Mouse (Mus musculus): ENCODE measurements around the gene H2-Eb2. TPM values are rescaled to one million over a fixed set of nuclear protein-coding genes. Genes with fewer than 3 reads are reported as not detected.
A peak's percentile ranks its signal among the peaks of the same experiment; 100 is the strongest.

The H2-Eb2 gene
- polyA plus RNA-seq, 2 experiments = not detected

DNA sequence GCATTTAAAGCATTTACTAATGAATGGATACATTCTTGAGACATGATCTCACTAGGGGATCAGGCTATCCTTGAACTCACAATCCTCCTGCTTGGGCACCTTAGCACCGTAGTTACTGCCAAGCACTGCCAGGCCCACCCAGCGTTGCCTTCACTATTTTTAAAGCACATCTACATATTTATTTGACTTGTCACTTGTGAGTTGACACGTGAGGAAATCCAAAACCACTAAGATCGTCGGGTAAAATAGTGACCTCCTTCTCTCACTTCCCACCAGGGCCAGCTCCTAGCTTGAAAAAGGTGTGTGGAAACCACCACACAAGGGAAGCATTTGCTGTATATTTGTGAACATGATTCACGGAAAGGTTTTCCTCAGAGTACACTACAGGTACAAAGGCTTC is 38.5 kb upstream of the H2-Eb2 start:
- H3K4me2 ChIP-seq (replicated peaks; ENCODE audit: low read depth, low read length, severe bottlenecking) = no peak overlapping the region
- no peak for DNase-seq (ENCODE audit: low spot score)
- H3K4me3 ChIP-seq (replicated peaks; ENCODE audit: low read length) = no peak overlapping the region
- WGBS = 58% methylated on average over 6 of the region's 6 CpGs
- no peak overlapping the region for H3K27ac ChIP-seq (replicated peaks; ENCODE audit: low read depth, low read length)
- no peak for ATAC-seq (ENCODE audit: low FRiP score, low read depth)
- no peaks in the 10 kb centered on the region for H3K27me3 ChIP-seq (ENCODE audit: control insufficient read depth, insufficient read depth, low read length)
- TF ChIP-seq POLR2A (IDR thresholded peaks at IDR 0.05; ENCODE audit: borderline replicate concordance, extremely low read depth, insufficient read depth, insufficient read length) = no peak
- H3K9ac ChIP-seq (ENCODE audit: low read depth, low read length, severe bottlenecking) = no peak overlapping the region
- H3K36me3 ChIP-seq (ENCODE audit: control insufficient read depth, insufficient read depth, low read length) = no peaks in the 10 kb centered on the region
- no peaks in the 10 kb centered on the region for H3K4me1 ChIP-seq (ENCODE audit: control insufficient read depth, insufficient read depth, low read length)
- H3K9me3 ChIP-seq (ENCODE audit: control insufficient read depth, low read length) = no peaks in the 10 kb centered on the region

DNA sequence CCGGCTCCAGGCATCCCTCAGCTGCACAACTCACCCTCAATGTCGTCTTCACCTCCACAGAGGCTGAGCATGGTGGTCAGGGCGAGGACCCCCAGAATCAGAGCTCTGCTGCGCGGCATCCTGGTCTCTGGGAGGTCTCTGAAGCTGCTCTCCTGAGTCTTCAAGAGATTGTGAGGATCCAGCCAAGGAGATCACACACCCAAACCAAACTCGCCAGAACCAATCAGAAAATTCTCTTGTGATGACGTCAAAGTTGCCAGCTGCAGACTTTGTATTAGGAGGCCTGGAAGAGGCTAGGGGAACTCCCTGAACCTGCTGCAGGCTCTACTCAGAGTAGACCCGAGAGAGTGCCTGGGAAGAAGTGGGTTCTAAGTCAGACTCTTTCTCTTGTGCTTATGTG is 37.8 kb upstream of the H2-Eb2 start, which contains the start of gene H2-Aa:
TSS of gene H2-Aa (minus strand) at position 176 of the 400 bp plus-strand sequence.
- Histone ChIP-seq H3K9ac (ENCODE audit: low read depth, low read length, severe bottlenecking) (no peak within 1 kb of the TSS), H3K9me3 (ENCODE audit: control insufficient read depth, low read length) (no peaks in the 10 kb centered on the region), H3K27me3 (ENCODE audit: control insufficient read depth, insufficient read depth, low read length) (no peaks in the 10 kb centered on the region), H3K27ac (replicated peaks; ENCODE audit: low read depth, low read length) (no peak within 1 kb of the TSS), H3K4me3 (replicated peaks; ENCODE audit: low read length) (no peak within 1 kb of the TSS), H3K4me1 (ENCODE audit: control insufficient read depth, insufficient read depth, low read length) (no peaks in the 10 kb centered on the region), H3K36me3 (ENCODE audit: control insufficient read depth, insufficient read depth, low read length) (no peaks in the 10 kb centered on the region), H3K4me2 (replicated peaks; ENCODE audit: low read depth, low read length, severe bottlenecking) (no peak within 1 kb of the TSS)
- ATAC-seq (ENCODE audit: low FRiP score, low read depth) (peak; percentile 63; the same call in 1 of the 2 replicates), DNase-seq (ENCODE audit: low spot score) (peak; percentile 72)
- no peak for TF ChIP-seq POLR2A (IDR thresholded peaks at IDR 0.05; ENCODE audit: borderline replicate concordance, extremely low read depth, insufficient read depth, insufficient read length)
- WGBS = 12% methylated on average over 8 of the region's 8 CpGs

DNA sequence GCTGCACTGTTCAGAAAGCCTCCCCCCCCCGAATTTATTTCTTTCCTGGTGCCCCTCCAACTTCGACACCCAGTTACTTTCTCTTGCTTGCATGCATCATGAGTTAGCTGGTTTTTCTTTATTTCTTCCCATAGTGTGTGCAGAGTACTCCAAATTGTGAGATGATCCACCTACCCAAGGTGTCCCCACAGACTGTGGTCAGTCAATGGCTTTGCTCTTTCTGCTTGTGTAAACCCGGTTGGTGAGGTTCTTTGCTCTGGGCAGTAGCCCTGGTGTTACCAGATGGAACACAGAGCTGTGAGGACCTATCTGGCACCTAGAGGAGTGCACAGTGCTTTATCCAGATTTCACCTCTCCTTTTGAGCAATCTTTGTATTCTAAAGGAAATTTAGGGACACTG is 37.3 kb upstream of the H2-Eb2 start:
- no peaks in the 10 kb centered on the region for H3K27me3 ChIP-seq (ENCODE audit: control insufficient read depth, insufficient read depth, low read length)
- no peaks in the 10 kb centered on the region for H3K9me3 ChIP-seq (ENCODE audit: control insufficient read depth, low read length)
- no peaks in the 10 kb centered on the region for H3K36me3 ChIP-seq (ENCODE audit: control insufficient read depth, insufficient read depth, low read length)
- H3K4me1 ChIP-seq (ENCODE audit: control insufficient read depth, insufficient read depth, low read length) = no peaks in the 10 kb centered on the region
- WGBS = 76% methylated on average over 3 of the region's 3 CpGs
- H3K4me3 ChIP-seq (replicated peaks; ENCODE audit: low read length) = no peak overlapping the region
- H3K27ac ChIP-seq (replicated peaks; ENCODE audit: low read depth, low read length) = no peak overlapping the region
- H3K9ac ChIP-seq (ENCODE audit: low read depth, low read length, severe bottlenecking) = no peak overlapping the region
- DNase-seq (ENCODE audit: low spot score) = no peak
- no peak for ATAC-seq (ENCODE audit: low FRiP score, low read depth)
- TF ChIP-seq POLR2A (IDR thresholded peaks at IDR 0.05; ENCODE audit: borderline replicate concordance, extremely low read depth, insufficient read depth, insufficient read length) = no peak
- H3K4me2 ChIP-seq (replicated peaks; ENCODE audit: low read depth, low read length, severe bottlenecking) = no peak overlapping the region

DNA sequence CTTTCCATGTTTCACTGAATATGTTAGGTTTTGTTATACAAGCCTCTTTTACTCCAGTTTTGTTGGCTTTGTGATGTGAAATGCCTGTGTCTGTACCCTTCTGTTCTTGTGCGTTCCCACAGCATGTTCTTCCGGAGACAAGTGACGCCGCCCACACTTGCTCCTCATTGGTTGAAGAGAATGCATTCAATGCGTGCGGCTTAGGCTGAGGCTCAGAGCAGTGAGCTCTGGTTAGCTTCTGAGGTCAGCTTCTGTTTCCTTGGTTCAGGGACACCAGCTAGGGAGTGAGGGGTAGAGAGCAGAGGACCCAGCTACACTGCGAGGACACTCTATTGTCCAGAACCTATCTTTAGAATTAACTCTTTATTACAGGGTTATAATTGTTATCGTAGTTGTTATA is 33.9 kb upstream of the H2-Eb2 start:
- Histone ChIP-seq H3K9me3 (ENCODE audit: control insufficient read depth, low read length) (no peaks in the 10 kb centered on the region), H3K4me2 (replicated peaks; ENCODE audit: low read depth, low read length, severe bottlenecking) (no peak overlapping the region), H3K36me3 (ENCODE audit: control insufficient read depth, insufficient read depth, low read length) (no peaks in the 10 kb centered on the region), H3K27ac (replicated peaks; ENCODE audit: low read depth, low read length) (no peak overlapping the region), H3K4me3 (replicated peaks; ENCODE audit: low read length) (no peak overlapping the region), H3K9ac (ENCODE audit: low read depth, low read length, severe bottlenecking) (no peak overlapping the region), H3K27me3 (ENCODE audit: control insufficient read depth, insufficient read depth, low read length) (no peaks in the 10 kb centered on the region), H3K4me1 (ENCODE audit: control insufficient read depth, insufficient read depth, low read length) (no peaks in the 10 kb centered on the region)
- peak; percentile 91; the same call in 1 of the 2 replicates for ATAC-seq (ENCODE audit: low FRiP score, low read depth)
- DNase-seq (ENCODE audit: low spot score) = peak; percentile 80
- WGBS = 18% methylated on average over 8 of the region's 8 CpGs
- no peak for TF ChIP-seq POLR2A (IDR thresholded peaks at IDR 0.05; ENCODE audit: borderline replicate concordance, extremely low read depth, insufficient read depth, insufficient read length)

DNA sequence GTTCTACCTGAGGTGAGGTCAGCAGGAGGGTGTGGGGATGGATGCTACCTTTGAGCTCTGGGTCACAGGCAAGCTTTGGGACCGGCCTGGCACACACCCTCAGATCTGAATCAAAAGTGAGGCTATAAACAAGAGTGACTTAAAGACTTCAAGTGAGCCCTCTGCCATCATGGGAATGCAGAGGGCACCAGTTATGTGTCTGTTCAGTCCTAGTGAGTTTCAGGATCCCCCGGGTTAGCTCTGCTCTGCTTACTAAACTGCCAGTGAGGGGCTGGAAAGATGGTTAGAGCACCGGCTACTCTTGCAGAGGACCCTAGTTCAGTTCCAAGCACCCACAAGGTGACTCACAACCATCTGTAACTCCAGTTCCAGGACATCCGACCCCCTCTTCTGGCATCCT is 32.9 kb upstream of the H2-Eb2 start:
- Histone ChIP-seq H3K4me1 (ENCODE audit: control insufficient read depth, insufficient read depth, low read length) (no peaks in the 10 kb centered on the region), H3K4me2 (replicated peaks; ENCODE audit: low read depth, low read length, severe bottlenecking) (no peak overlapping the region), H3K27ac (replicated peaks; ENCODE audit: low read depth, low read length) (no peak overlapping the region), H3K4me3 (replicated peaks; ENCODE audit: low read length) (no peak overlapping the region), H3K27me3 (ENCODE audit: control insufficient read depth, insufficient read depth, low read length) (no peaks in the 10 kb centered on the region), H3K9ac (ENCODE audit: low read depth, low read length, severe bottlenecking) (no peak overlapping the region), H3K36me3 (ENCODE audit: control insufficient read depth, insufficient read depth, low read length) (no peaks in the 10 kb centered on the region), H3K9me3 (ENCODE audit: control insufficient read depth, low read length) (no peaks in the 10 kb centered on the region)
- no peak for DNase-seq (ENCODE audit: low spot score)
- WGBS = 86% methylated on average over 4 of the region's 4 CpGs
- ATAC-seq (ENCODE audit: low FRiP score, low read depth) = no peak
- TF ChIP-seq POLR2A (IDR thresholded peaks at IDR 0.05; ENCODE audit: borderline replicate concordance, extremely low read depth, insufficient read depth, insufficient read length) = no peak

DNA sequence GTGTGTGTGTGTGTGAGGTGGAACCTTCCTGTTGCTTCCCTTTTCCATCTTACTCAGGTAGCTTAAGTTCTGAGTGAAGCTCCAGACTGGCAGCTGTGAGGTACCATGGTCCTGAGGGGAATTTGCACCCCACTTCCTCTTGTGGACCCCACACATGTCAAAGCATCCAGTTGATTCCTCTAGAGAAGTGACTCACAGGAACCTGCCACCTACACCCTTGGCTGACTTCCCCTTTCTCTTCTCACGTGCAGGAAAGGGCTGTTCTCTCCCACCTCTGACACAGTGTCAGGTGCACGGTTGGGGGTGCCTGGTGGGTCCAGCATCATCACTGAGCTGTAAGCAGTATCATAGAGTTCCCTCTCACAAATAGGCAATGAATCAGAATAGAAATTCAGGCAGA is 31.9 kb upstream of the H2-Eb2 start:
- Histone ChIP-seq H3K4me2 (replicated peaks; ENCODE audit: low read depth, low read length, severe bottlenecking) (no peak overlapping the region), H3K27ac (replicated peaks; ENCODE audit: low read depth, low read length) (no peak overlapping the region), H3K4me3 (replicated peaks; ENCODE audit: low read length) (no peak overlapping the region), H3K4me1 (ENCODE audit: control insufficient read depth, insufficient read depth, low read length) (no peaks in the 10 kb centered on the region), H3K9ac (ENCODE audit: low read depth, low read length, severe bottlenecking) (no peak overlapping the region), H3K9me3 (ENCODE audit: control insufficient read depth, low read length) (no peaks in the 10 kb centered on the region), H3K36me3 (ENCODE audit: control insufficient read depth, insufficient read depth, low read length) (no peaks in the 10 kb centered on the region), H3K27me3 (ENCODE audit: control insufficient read depth, insufficient read depth, low read length) (no peaks in the 10 kb centered on the region)
- DNase-seq (ENCODE audit: low spot score) (no peak), ATAC-seq (ENCODE audit: low FRiP score, low read depth) (no peak)
- WGBS = 46% methylated on average over 2 of the region's 2 CpGs
- TF ChIP-seq POLR2A (IDR thresholded peaks at IDR 0.05; ENCODE audit: borderline replicate concordance, extremely low read depth, insufficient read depth, insufficient read length) = no peak

All from limb, embryonic 14.5 days (tissue).